Mouse (Mus musculus): Measurements from ENCODE around the gene Wdr63. TPM values are rescaled to one million over a fixed set of nuclear protein-coding genes. Genes with fewer than 3 reads are reported as not detected.
A peak's percentile ranks its signal among the peaks of the same experiment; 100 is the strongest.

Wdr63 gene
- polyA plus RNA-seq, 1 experiment, result not detected

DNA sequence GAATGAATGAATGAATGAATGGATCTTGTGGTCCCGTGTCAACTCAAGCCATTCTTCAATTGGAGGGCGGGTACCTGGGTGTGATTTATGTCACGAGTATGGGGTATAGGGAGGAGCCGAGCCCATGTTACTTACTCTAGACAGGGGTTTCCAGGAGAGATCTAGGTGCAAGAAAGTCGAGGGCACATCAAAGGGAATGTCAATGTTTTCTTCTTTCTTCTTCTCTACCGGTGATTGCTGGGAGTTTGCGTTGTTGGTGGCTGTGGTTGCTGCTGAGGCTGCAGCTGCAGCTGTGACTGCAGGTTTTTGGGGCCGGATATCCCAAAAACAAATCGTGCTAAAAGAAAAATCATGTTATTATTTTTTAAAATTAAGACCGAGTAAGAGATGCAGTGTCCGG lies 44.8 kb downstream of the Wdr63 start:
- H3K27ac ChIP-seq (ENCODE audit: insufficient read depth, low read depth, low read length), result no peak overlapping the region
- no peak overlapping the region for H3K4me3 ChIP-seq (ENCODE audit: insufficient read depth, low read length)
- TF ChIP-seq POLR2A (IDR thresholded peaks at IDR 0.05; ENCODE audit: borderline replicate concordance, low read depth, low read length), result no peak
- no peak for TF ChIP-seq CTCF (IDR thresholded peaks at IDR 0.05; ENCODE audit: low read depth, low read length)
- H3K4me1 ChIP-seq (ENCODE audit: control insufficient read depth, insufficient read depth, low read length), result no peaks in the 10 kb centered on the region

DNA sequence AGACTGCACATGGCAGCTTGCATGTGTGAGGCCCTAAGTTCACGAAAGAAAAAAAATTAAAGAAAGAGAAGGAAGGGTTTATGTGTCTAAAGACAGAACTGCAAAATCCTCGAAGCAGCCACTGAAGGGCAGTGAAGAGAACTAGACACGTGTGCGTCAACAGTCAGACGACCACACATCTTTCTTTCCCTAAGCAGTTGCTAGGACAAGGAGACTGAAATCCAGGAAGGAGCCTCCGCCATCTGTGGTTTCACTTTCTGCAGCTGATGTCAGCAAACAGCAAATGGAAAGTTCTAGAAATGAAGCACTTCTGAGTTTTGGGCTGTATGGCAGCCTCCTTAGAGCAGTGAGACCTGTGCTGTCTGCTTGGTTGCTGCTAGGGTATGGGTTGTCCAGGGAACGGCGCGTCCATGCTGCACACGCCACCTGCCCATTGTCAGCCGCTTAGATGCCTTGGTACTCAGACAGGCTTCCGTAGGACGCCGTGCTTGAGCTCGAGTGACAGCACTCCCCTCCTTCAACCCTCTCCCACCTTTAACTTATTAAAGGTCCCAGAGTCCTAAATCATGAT lies 48.5 kb downstream of the Wdr63 start:
- Histone ChIP-seq H3K4me3 (ENCODE audit: insufficient read depth, low read length) (no peak overlapping the region), H3K27ac (ENCODE audit: insufficient read depth, low read depth, low read length) (no peak overlapping the region), H3K4me1 (ENCODE audit: control insufficient read depth, insufficient read depth, low read length) (no peaks in the 10 kb centered on the region)
- TF ChIP-seq POLR2A (IDR thresholded peaks at IDR 0.05; ENCODE audit: borderline replicate concordance, low read depth, low read length) (no peak), CTCF (IDR thresholded peaks at IDR 0.05; ENCODE audit: low read depth, low read length) (no peak)

- H3K27ac ChIP-seq (ENCODE audit: insufficient read depth, low read depth, low read length), result no peak overlapping the region
- TF ChIP-seq CTCF (IDR thresholded peaks at IDR 0.05; ENCODE audit: low read depth, low read length), result peak; percentile 79
- no peak for TF ChIP-seq POLR2A (IDR thresholded peaks at IDR 0.05; ENCODE audit: borderline replicate concordance, low read depth, low read length)
- H3K4me1 ChIP-seq (ENCODE audit: control insufficient read depth, insufficient read depth, low read length), result no peaks in the 10 kb centered on the region
- H3K4me3 ChIP-seq (ENCODE audit: insufficient read depth, low read length), result no peak overlapping the region
Measured at GRCm38 (mm10) chr3:146058263-146058662, 49.7 kb downstream of the Wdr63 start.

DNA sequence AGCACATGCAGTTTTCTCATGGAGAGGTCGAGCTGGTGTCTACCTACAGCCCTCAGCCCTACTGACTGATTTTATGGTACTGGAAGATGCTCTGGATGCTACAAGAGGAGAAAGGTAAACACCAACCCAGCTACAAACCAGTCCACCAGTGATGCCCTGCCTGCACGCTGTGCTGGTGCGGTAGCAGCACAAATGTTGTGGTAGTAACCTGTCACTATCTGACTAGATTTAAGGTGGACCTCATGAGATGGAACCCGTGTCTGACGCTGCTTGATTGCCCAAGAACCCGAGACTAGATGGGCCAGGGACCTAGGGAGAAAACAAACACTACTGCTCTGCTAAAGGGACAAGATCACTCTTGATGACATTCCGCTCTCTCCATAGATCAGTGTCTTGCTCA lies 50.8 kb downstream of the Wdr63 start:
- Histone ChIP-seq H3K27ac (ENCODE audit: insufficient read depth, low read depth, low read length) (no peak overlapping the region), H3K4me1 (ENCODE audit: control insufficient read depth, insufficient read depth, low read length) (no peaks in the 10 kb centered on the region), H3K4me3 (ENCODE audit: insufficient read depth, low read length) (no peak overlapping the region)
- no peak for TF ChIP-seq POLR2A (IDR thresholded peaks at IDR 0.05; ENCODE audit: borderline replicate concordance, low read depth, low read length)
- no peak for TF ChIP-seq CTCF (IDR thresholded peaks at IDR 0.05; ENCODE audit: low read depth, low read length)

- Histone ChIP-seq H3K4me3 (ENCODE audit: insufficient read depth, low read length) (no peak overlapping the region), H3K27ac (ENCODE audit: insufficient read depth, low read depth, low read length) (no peak overlapping the region), H3K4me1 (ENCODE audit: control insufficient read depth, insufficient read depth, low read length) (no peaks in the 10 kb centered on the region)
- TF ChIP-seq CTCF (IDR thresholded peaks at IDR 0.05; ENCODE audit: low read depth, low read length) (no peak), POLR2A (IDR thresholded peaks at IDR 0.05; ENCODE audit: borderline replicate concordance, low read depth, low read length) (no peak)
Measured at GRCm38 (mm10) chr3:146053873-146054272, 54.1 kb downstream of the Wdr63 start.

DNA sequence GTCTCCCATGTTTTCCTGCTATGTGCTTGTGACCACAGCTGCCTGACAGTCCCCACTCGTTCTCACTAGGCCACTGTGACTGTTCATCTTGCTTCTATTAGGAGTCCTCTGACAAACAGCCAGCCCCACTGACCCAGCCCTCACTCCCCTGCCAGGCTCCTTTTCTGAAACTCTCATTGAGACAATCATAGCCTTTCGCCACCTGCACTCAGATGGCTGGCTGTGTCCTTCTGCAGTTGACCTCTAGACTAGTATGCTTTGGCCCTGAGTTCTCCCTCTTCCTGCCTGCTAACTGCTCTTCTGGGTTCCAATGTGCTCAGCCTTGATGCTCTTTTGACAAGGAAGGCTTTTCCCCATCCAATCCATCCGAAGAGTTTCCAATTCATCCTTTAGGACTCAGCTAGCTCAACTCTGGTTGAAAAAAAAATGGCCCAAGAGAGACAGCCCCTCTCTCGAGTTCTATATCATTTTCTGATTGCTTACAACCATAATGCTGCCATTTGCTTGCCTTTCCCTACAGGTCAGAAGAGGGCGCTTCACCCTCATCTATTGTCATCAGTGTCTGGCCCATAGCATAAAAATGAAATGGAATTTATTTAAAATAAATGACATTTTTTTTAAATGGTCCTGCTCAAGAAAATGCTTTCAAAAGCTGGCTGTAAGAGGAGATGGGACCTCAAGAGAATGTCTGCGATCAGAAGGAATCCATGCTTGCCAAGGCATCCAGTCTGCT lies 54.7 kb downstream of the Wdr63 start:
- no peaks in the 10 kb centered on the region for H3K4me1 ChIP-seq (ENCODE audit: control insufficient read depth, insufficient read depth, low read length)
- H3K27ac ChIP-seq (ENCODE audit: insufficient read depth, low read depth, low read length), result no peak overlapping the region

GRCm38 (mm10) chr3:146051277-146052007 lies 56.5 kb downstream of the Wdr63 start:
- no peak overlapping the region for H3K4me3 ChIP-seq (ENCODE audit: insufficient read depth, low read length)
- no peaks in the 10 kb centered on the region for H3K4me1 ChIP-seq (ENCODE audit: control insufficient read depth, insufficient read depth, low read length)
- no peak for TF ChIP-seq CTCF (IDR thresholded peaks at IDR 0.05; ENCODE audit: low read depth, low read length)
- no peak for TF ChIP-seq POLR2A (IDR thresholded peaks at IDR 0.05; ENCODE audit: borderline replicate concordance, low read depth, low read length)
- no peak overlapping the region for H3K27ac ChIP-seq (ENCODE audit: insufficient read depth, low read depth, low read length)

More for the DNA sequence above, 54.7 kb downstream of the Wdr63 start:
- H3K4me3 ChIP-seq (ENCODE audit: insufficient read depth, low read length), result no peak overlapping the region
- no peak for TF ChIP-seq POLR2A (IDR thresholded peaks at IDR 0.05; ENCODE audit: borderline replicate concordance, low read depth, low read length)
- no peak for TF ChIP-seq CTCF (IDR thresholded peaks at IDR 0.05; ENCODE audit: low read depth, low read length)

- Histone ChIP-seq H3K27ac (ENCODE audit: insufficient read depth, low read depth, low read length) (no peak overlapping the region), H3K4me3 (ENCODE audit: insufficient read depth, low read length) (no peak overlapping the region), H3K4me1 (ENCODE audit: control insufficient read depth, insufficient read depth, low read length) (no peaks in the 10 kb centered on the region)
- TF ChIP-seq POLR2A (IDR thresholded peaks at IDR 0.05; ENCODE audit: borderline replicate concordance, low read depth, low read length) (no peak), CTCF (IDR thresholded peaks at IDR 0.05; ENCODE audit: low read depth, low read length) (no peak)
Measured at GRCm38 (mm10) chr3:146049951-146050350, 58.0 kb downstream of the Wdr63 start.

GRCm38 (mm10) chr3:146047704-146048207 lies 60.2 kb downstream of the Wdr63 start:
- H3K4me3 ChIP-seq (ENCODE audit: insufficient read depth, low read length), result no peak overlapping the region
- H3K27ac ChIP-seq (ENCODE audit: insufficient read depth, low read depth, low read length), result no peak overlapping the region
- TF ChIP-seq CTCF (IDR thresholded peaks at IDR 0.05; ENCODE audit: low read depth, low read length) (no peak), POLR2A (IDR thresholded peaks at IDR 0.05; ENCODE audit: borderline replicate concordance, low read depth, low read length) (no peak)
- H3K4me1 ChIP-seq (ENCODE audit: control insufficient read depth, insufficient read depth, low read length), result no peaks in the 10 kb centered on the region

GRCm38 (mm10) chr3:146046076-146046475 lies 61.9 kb downstream of the Wdr63 start:
- TF ChIP-seq POLR2A (IDR thresholded peaks at IDR 0.05; ENCODE audit: borderline replicate concordance, low read depth, low read length), result no peak
- TF ChIP-seq CTCF (IDR thresholded peaks at IDR 0.05; ENCODE audit: low read depth, low read length), result no peak
- H3K4me3 ChIP-seq (ENCODE audit: insufficient read depth, low read length), result no peak overlapping the region
- H3K4me1 ChIP-seq (ENCODE audit: control insufficient read depth, insufficient read depth, low read length), result no peaks in the 10 kb centered on the region
- H3K27ac ChIP-seq (ENCODE audit: insufficient read depth, low read depth, low read length), result no peak overlapping the region
